In the genomic region with DNA sequence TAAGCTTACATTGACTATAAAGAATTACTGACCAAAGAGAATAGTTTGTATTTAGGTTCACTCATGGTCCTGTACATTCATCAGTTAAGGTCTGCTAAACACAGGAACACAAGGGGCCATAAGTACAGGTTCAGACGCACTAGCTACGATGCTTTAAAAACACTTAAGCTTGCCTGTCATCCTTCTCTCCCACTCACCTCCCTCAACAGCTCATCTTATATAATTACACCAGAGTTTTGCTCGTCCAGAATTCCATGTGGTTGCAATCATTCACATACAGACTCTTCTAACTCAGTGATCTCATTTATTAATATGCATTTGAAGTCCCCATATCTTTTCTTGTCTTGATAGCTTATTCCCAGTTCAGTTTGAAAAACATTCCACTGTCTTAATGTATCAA, we compare ENCODE assay signal across 22 mouse cellular contexts.
"Had no signal": no experiment of that assay in that cellular context is flagged by ENCODE, and none has a peak within 500 bp of the region (broad histone marks: within the 10 kb centered on the region; RNA-seq: fewer than 3 reads in every experiment).

No protein-coding gene starts in this region.

- H3K27ac ChIP-seq: lung, embryonic 15.5 days; macrophage; midbrain, embryonic 10.5 days; midbrain, embryonic 12.5 days; neural tube, embryonic 13.5 days; neural tube, embryonic 15.5 days had no signal

- H3K9ac ChIP-seq: lung, embryonic 15.5 days; midbrain, embryonic 12.5 days; neural tube, embryonic 13.5 days; neural tube, embryonic 15.5 days had no signal

- H3K27me3 ChIP-seq: lung, embryonic 15.5 days; megakaryocyte, embryonic 14.5 days; midbrain, embryonic 12.5 days; neural tube, embryonic 13.5 days; neural tube, embryonic 15.5 days had no signal

- H3K4me3 ChIP-seq: lung, embryonic 15.5 days; megakaryocyte, embryonic 14.5 days; midbrain, embryonic 10.5 days; midbrain, embryonic 12.5 days; myocyte; neural tube, embryonic 13.5 days; neural tube, embryonic 15.5 days had no signal

- H3K9me3 ChIP-seq: lung, embryonic 15.5 days; megakaryocyte, embryonic 14.5 days; midbrain, embryonic 10.5 days; midbrain, embryonic 12.5 days; neural tube, embryonic 13.5 days; neural tube, embryonic 15.5 days had no signal

- H3K4me1 ChIP-seq: lung, embryonic 15.5 days; megakaryocyte, embryonic 14.5 days; midbrain, embryonic 10.5 days; midbrain, embryonic 12.5 days; neural tube, embryonic 13.5 days; neural tube, embryonic 15.5 days had no signal

- DNase-seq: lung, adult 2 months; lung, postnatal 14 days; lung, postnatal 36 days; midbrain, embryonic 14.5 days; retina, postnatal 1 day; right cerebral cortex, adult 18-20 months; right cerebral cortex, postnatal 25 days; right cerebral cortex, postnatal 4 days; spleen, adult 18-20 months; thymus, adult 18-20 months; thymus, postnatal 14 days; thymus, postnatal 36 days had no signal

- ATAC-seq: lung, postnatal 0 days; midbrain, embryonic 16.5 days had no signal

- H3K4me2 ChIP-seq: lung, embryonic 15.5 days; midbrain, embryonic 12.5 days; neural tube, embryonic 13.5 days; neural tube, embryonic 15.5 days had no signal

- H3K36me3 ChIP-seq: lung, embryonic 15.5 days; midbrain, embryonic 10.5 days; midbrain, embryonic 12.5 days; neural tube, embryonic 13.5 days; neural tube, embryonic 15.5 days had no signal
